Mouse (Mus musculus) myocyte (in vitro differentiated cells): ENCODE data around the gene Coq9.

ENCODE experiments used
- E2F4 ChIP-seq: IDR thresholded peaks from one replicate; pipeline ENCODE4 v1.6.1; 2011; ENCODE audit warnings: mild to moderate bottlenecking, control low read depth, moderate library complexity; ENCODE audit not compliant: insufficient read depth
- MAX ChIP-seq: IDR thresholded peaks from one replicate; pipeline ENCODE4 v1.6.1; 2011; ENCODE audit warnings: low read depth, mild to moderate bottlenecking, control low read depth
- MYOD1 ChIP-seq, 3 experiments: IDR thresholded peaks; one replicate each; pipeline ENCODE4 v1.6.1; 2011; ENCODE audit warnings: control low read depth in 2 of 3, low read depth in 2 of 3, mild to moderate bottlenecking in 2 of 3, moderate library complexity in 1 of 3; ENCODE audit not compliant: insufficient read length in 2 of 3, control insufficient read depth in 1 of 3
- MYOG ChIP-seq, 3 experiments: IDR thresholded peaks; one replicate each; pipeline ENCODE4 v1.6.1; 2011; ENCODE audit warnings: control low read depth in 2 of 3, low read depth in 2 of 3, mild to moderate bottlenecking in 2 of 3; ENCODE audit not compliant: insufficient read length in 2 of 3, control insufficient read depth in 1 of 3, insufficient read depth in 1 of 3
- POLR2A ChIP-seq: IDR thresholded peaks from one replicate; pipeline ENCODE4 v1.6.1; 2011; ENCODE audit warnings: low read depth, mild to moderate bottlenecking, control low read depth, moderate library complexity; ENCODE audit not compliant: insufficient read length
- POLR2AphosphoS2 ChIP-seq: IDR thresholded peaks from one replicate; pipeline ENCODE4 v1.6.1; 2011; ENCODE audit warnings: low read depth, control low read depth; ENCODE audit not compliant: insufficient read length
- REST ChIP-seq: IDR thresholded peaks from one replicate; pipeline ENCODE4 v1.6.1; 2011; ENCODE audit warnings: mild to moderate bottlenecking, control low read depth, moderate library complexity; ENCODE audit not compliant: insufficient read depth, insufficient read length
- SRF ChIP-seq: IDR thresholded peaks from one replicate; pipeline ENCODE4 v1.6.1; 2011; ENCODE audit warnings: low read depth; ENCODE audit not compliant: control insufficient read depth, insufficient read length
- TCF12 ChIP-seq: IDR thresholded peaks from one replicate; pipeline ENCODE4 v1.6.1; 2011; ENCODE audit warnings: mild to moderate bottlenecking, control low read depth; ENCODE audit not compliant: poor library complexity, insufficient read depth, severe bottlenecking
- TCF3 ChIP-seq: IDR thresholded peaks from one replicate; pipeline ENCODE4 v1.6.1; 2011; ENCODE audit warnings: low read depth, control low read depth; ENCODE audit not compliant: insufficient read length
- USF1 ChIP-seq: IDR thresholded peaks from one replicate; pipeline ENCODE4 v1.6.1; 2011; ENCODE audit warnings: low read depth, mild to moderate bottlenecking, control low read depth, moderate library complexity

GRCm38 (mm10) chr8:94888383-94889036 is 50.4 kb downstream of the Coq9 start:
- TF ChIP-seq POLR2A: no peak
- TF ChIP-seq MAX: no peak
- no peak for TF ChIP-seq E2F4
- no peak for TF ChIP-seq TCF12
- TF ChIP-seq REST: no peak
- TF ChIP-seq POLR2AphosphoS2: no peak
- no peak for TF ChIP-seq MYOG (IDR thresholded peaks at IDR 0.05; ENCODE audit: control insufficient read depth in 1 of 3, insufficient read depth in 1 of 3, insufficient read length in 2 of 3, low read depth in 2 of 3)
- no peak for TF ChIP-seq SRF
- TF ChIP-seq USF1: no peak
- no peak for TF ChIP-seq TCF3
- TF ChIP-seq MYOD1 (IDR thresholded peaks at IDR 0.05; ENCODE audit: control insufficient read depth in 1 of 3, insufficient read length in 2 of 3, low read depth in 2 of 3): no peak
